Mouse (Mus musculus): ENCODE measurements around the gene Olfr384. TPM values are rescaled to one million over a fixed set of nuclear protein-coding genes. Genes with fewer than 3 reads are reported as not detected.

Gene Olfr384
- polyA plus RNA-seq (2014; fragmentation: Illumina TruSeq; extraction: RNeasy Lipid Tissue Mini Kit (QIAGEN cat#74804); ENCODE audit: insufficient read depth, low read depth, low replicate concordance) = not detected

GRCm38 (mm10) chr11:73598294-73598693, at the start of gene Olfr384:
Gene Olfr384, plus strand, starts transcription at chr11:73598594.

GRCm38 (mm10) chr11:73592908-73593307, 5.5 kb upstream of the Olfr384 start, which contains the start of gene Olfr385:
Gene Olfr385, minus strand, starts transcription at chr11:73593008.

Other genes starting within 250 kb of the Olfr384 start
- not detected for gene Olfr20, start 247.8 kb upstream of the Olfr384 start, polyA plus RNA-seq (2014; fragmentation: Illumina TruSeq; extraction: RNeasy Lipid Tissue Mini Kit (QIAGEN cat#74804); ENCODE audit: insufficient read depth, low read depth, low replicate concordance)
- not detected for gene Olfr376, start 227.3 kb upstream of the Olfr384 start, polyA plus RNA-seq (2014; fragmentation: Illumina TruSeq; extraction: RNeasy Lipid Tissue Mini Kit (QIAGEN cat#74804); ENCODE audit: insufficient read depth, low read depth, low replicate concordance)
- not detected for gene Olfr1, start 199.0 kb upstream of the Olfr384 start, polyA plus RNA-seq (2014; fragmentation: Illumina TruSeq; extraction: RNeasy Lipid Tissue Mini Kit (QIAGEN cat#74804); ENCODE audit: insufficient read depth, low read depth, low replicate concordance)
- gene Olfr378, start 170.1 kb upstream of the Olfr384 start, polyA plus RNA-seq (2014; fragmentation: Illumina TruSeq; extraction: RNeasy Lipid Tissue Mini Kit (QIAGEN cat#74804); ENCODE audit: insufficient read depth, low read depth, low replicate concordance) = not detected
- not detected for gene Olfr380, start 141.1 kb upstream of the Olfr384 start, polyA plus RNA-seq (2014; fragmentation: Illumina TruSeq; extraction: RNeasy Lipid Tissue Mini Kit (QIAGEN cat#74804); ENCODE audit: insufficient read depth, low read depth, low replicate concordance)
- not detected for gene Olfr381, start 107.0 kb upstream of the Olfr384 start, polyA plus RNA-seq (2014; fragmentation: Illumina TruSeq; extraction: RNeasy Lipid Tissue Mini Kit (QIAGEN cat#74804); ENCODE audit: insufficient read depth, low read depth, low replicate concordance)
- not detected for gene Olfr382, start 81.4 kb upstream of the Olfr384 start, polyA plus RNA-seq (2014; fragmentation: Illumina TruSeq; extraction: RNeasy Lipid Tissue Mini Kit (QIAGEN cat#74804); ENCODE audit: insufficient read depth, low read depth, low replicate concordance)
- gene Olfr385, start 5.6 kb upstream of the Olfr384 start, polyA plus RNA-seq (2014; fragmentation: Illumina TruSeq; extraction: RNeasy Lipid Tissue Mini Kit (QIAGEN cat#74804); ENCODE audit: insufficient read depth, low read depth, low replicate concordance) = not detected
- gene Zfp735, start 90.2 kb downstream of the Olfr384 start, polyA plus RNA-seq (2014; fragmentation: Illumina TruSeq; extraction: RNeasy Lipid Tissue Mini Kit (QIAGEN cat#74804); ENCODE audit: insufficient read depth, low read depth, low replicate concordance) = not detected
- not detected for gene Olfr389, start 182.1 kb downstream of the Olfr384 start, polyA plus RNA-seq (2014; fragmentation: Illumina TruSeq; extraction: RNeasy Lipid Tissue Mini Kit (QIAGEN cat#74804); ENCODE audit: insufficient read depth, low read depth, low replicate concordance)
- gene Olfr390, start 184.4 kb downstream of the Olfr384 start, polyA plus RNA-seq (2014; fragmentation: Illumina TruSeq; extraction: RNeasy Lipid Tissue Mini Kit (QIAGEN cat#74804); ENCODE audit: insufficient read depth, low read depth, low replicate concordance) = not detected
- gene Olfr391-ps, start 204.5 kb downstream of the Olfr384 start, polyA plus RNA-seq (2014; fragmentation: Illumina TruSeq; extraction: RNeasy Lipid Tissue Mini Kit (QIAGEN cat#74804); ENCODE audit: insufficient read depth, low read depth, low replicate concordance) = not detected
- not detected for gene Olfr392, start 218.5 kb downstream of the Olfr384 start, polyA plus RNA-seq (2014; fragmentation: Illumina TruSeq; extraction: RNeasy Lipid Tissue Mini Kit (QIAGEN cat#74804); ENCODE audit: insufficient read depth, low read depth, low replicate concordance)